Mouse (Mus musculus) heart, embryonic 13.5 days (tissue): ENCODE results near the gene Lrrn2. TPM values are rescaled to one million over a fixed set of nuclear protein-coding genes. Genes with fewer than 3 reads are reported as not detected.

Experiments
- ATAC-seq: fragments of 200-750 bp; cut with Nextera tagmentation; 2 replicates; pipeline ENCODE4 v1.8.0; 2017; ENCODE audit warnings: moderate TSS enrichment; ENCODE audit not compliant: insufficient number of reproducible peaks, low FRiP score, low TSS enrichment; ENCODE audit errors: extremely low read depth
- H3K27ac ChIP-seq: fragments of 300-500 bp; sonication (generic); replicated peaks from 2 replicates; pipeline ENCODE4 v1.5.1; 2015; ENCODE audit warnings: moderate library complexity, mild to moderate bottlenecking, inconsistent platforms
- H3K27me3 ChIP-seq: fragments of 300-500 bp; sonication (generic); replicated peaks from 2 replicates; pipeline ENCODE4 v1.6.1; 2015; ENCODE audit warnings: mild to moderate bottlenecking, inconsistent platforms
- H3K36me3 ChIP-seq: fragments of 300-500 bp; sonication (generic); 2 replicates; pipeline ENCODE4 v1.6.1; 2015; ENCODE audit warnings: mild to moderate bottlenecking, inconsistent platforms
- H3K4me1 ChIP-seq: fragments of 300-500 bp; sonication (generic); 2 replicates; pipeline ENCODE4 v1.6.1; 2015; ENCODE audit warnings: inconsistent platforms
- H3K4me2 ChIP-seq: fragments of 300-500 bp; sonication (generic); 2 replicates; pipeline ENCODE4 v1.6.1; 2015; ENCODE audit warnings: inconsistent platforms, mild to moderate bottlenecking, moderate library complexity
- H3K4me3 ChIP-seq: fragments of 300-500 bp; sonication (generic); 2 replicates; pipeline ENCODE4 v1.5.1; 2015; ENCODE audit warnings: moderate library complexity, mild to moderate bottlenecking, inconsistent platforms
- H3K9ac ChIP-seq: fragments of 300-500 bp; sonication (generic); 2 replicates; pipeline ENCODE4 v1.6.1; 2015; ENCODE audit warnings: inconsistent platforms, mild to moderate bottlenecking, moderate library complexity
- H3K9me3 ChIP-seq: fragments of 300-500 bp; sonication (generic); 2 replicates; pipeline ENCODE4 v1.6.1; 2016; ENCODE audit warnings: inconsistent platforms
- WGBS: fragments of 180-500 bp; shearing (Covaris S2); methylation state at CpG from one replicate; pipeline ENCODE4 v1.1.7; 2015; ENCODE audit warnings: mixed read lengths; 5-methylcytosine and 5-hydroxymethylcytosine counted together
- polyA plus RNA-seq: library from polyadenylated mRNA; unstranded; fragments of >200 nt; fragmentation: Nextera tagmentation; extraction: Ambion mirVana; gene quantifications from 2 replicates; pipeline ENCODE4 v1.2.1, GENCODE M21; 2015

Lrrn2 gene
- polyA plus RNA-seq, 1 experiment from 2014 or later = 8.7 TPM

DNA sequence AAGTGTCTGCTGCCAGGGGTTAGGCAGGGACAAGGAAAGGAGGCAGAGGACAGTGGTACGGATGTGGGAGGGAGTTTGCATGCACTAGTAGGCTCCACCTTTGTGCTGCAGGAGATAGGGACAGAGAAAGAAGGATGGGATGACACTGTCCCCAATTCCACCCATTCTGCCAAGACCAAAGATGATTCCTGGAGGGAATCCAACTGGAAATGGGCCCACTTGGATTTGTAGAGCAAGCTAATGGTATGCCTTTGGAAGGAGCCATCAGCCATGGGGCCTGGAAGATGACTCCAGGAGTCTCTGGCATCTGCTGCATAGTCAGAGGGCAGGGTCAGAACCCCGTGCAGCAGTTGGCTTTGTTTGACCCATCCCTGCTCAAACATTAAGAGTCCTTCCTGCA is 52.3 kb downstream of the Lrrn2 start:
- no peaks in the 10 kb centered on the region for H3K9me3 ChIP-seq
- H3K4me2 ChIP-seq = no peak overlapping the region
- no peaks in the 10 kb centered on the region for H3K27me3 ChIP-seq
- H3K4me3 ChIP-seq = no peak overlapping the region
- H3K9ac ChIP-seq = no peak overlapping the region
- H3K27ac ChIP-seq = no peak overlapping the region
- WGBS = 64% methylated on average over 2 of the region's 2 CpGs
- H3K4me1 ChIP-seq = peaks cover 22% of the 10 kb centered on the region
- ATAC-seq = no peak
- no peaks in the 10 kb centered on the region for H3K36me3 ChIP-seq

DNA sequence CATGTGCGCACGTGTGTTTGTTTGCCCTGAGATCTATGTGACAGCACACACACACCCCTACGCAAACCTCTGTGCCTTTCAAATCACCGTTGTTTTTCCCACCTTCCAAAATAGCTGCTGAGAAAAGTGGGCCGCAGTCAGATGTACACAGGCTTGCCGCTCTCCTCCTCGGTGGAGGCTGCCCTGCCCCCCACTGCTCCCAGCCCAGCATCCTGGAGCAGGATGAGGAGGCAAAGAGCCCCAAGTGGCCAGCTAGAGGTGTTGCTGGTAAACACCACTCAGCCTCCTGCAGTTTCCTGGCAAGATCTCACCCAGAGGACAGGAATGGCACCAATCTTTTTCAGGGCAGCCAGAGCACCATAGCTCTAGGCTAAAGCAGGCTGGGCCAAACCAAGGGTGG is 54.8 kb downstream of the Lrrn2 start:
- WGBS = 20% methylated on average over 7 of the region's 7 CpGs
- H3K36me3 ChIP-seq = peaks cover 7% of the 10 kb centered on the region; the same call in 1 of the 2 replicates
- peaks cover 14% of the 10 kb centered on the region; the same call in 1 of the 2 replicates for H3K4me1 ChIP-seq
- no peak overlapping the region for H3K4me2 ChIP-seq
- no peak overlapping the region for H3K27ac ChIP-seq
- no peaks in the 10 kb centered on the region for H3K9me3 ChIP-seq
- ATAC-seq = no peak
- no peak overlapping the region for H3K4me3 ChIP-seq
- H3K9ac ChIP-seq = 0 out of 2 replicates have a peak overlapping the region, but pooled peaks have one; percentile 24
- no peaks in the 10 kb centered on the region for H3K27me3 ChIP-seq

DNA sequence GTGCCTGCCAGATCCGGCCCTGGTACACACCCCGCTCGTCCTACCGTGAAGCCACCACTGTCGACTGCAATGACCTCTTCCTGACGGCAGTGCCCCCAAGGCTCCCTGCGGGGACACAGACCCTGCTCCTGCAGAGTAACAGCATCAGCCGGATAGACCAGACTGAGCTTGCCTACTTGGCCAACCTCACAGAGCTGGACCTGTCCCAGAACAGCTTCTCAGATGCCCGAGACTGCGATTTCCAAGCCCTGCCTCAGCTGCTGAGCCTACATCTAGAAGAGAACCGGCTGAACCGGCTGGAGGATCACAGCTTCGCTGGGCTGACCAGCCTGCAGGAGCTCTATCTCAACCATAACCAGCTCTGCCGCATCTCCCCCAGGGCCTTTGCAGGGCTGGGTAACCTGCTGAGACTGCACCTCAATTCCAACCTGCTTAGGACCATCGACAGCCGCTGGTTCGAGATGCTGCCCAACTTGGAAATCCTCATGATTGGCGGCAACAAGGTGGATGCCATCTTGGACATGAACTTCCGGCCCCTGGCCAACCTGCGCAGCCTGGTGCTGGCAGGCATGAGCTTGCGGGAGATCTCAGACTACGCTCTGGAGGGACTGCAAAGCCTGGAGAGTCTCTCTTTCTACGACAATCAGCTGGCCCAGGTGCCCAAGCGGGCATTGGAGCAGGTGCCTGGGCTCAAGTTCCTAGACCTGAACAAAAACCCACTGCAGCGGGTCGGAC is 57.4 kb downstream of the Lrrn2 start:
- H3K4me2 ChIP-seq = no peak overlapping the region
- H3K9me3 ChIP-seq = no peaks in the 10 kb centered on the region
- H3K27me3 ChIP-seq = no peaks in the 10 kb centered on the region
- H3K4me3 ChIP-seq = no peak overlapping the region
- H3K4me1 ChIP-seq = peaks cover 9% of the 10 kb centered on the region; the same call in 1 of the 2 replicates
- no peak overlapping the region for H3K27ac ChIP-seq
- no peak overlapping the region for H3K9ac ChIP-seq
- peaks cover 7% of the 10 kb centered on the region; the same call in 1 of the 2 replicates for H3K36me3 ChIP-seq
- 80% methylated on average over 26 of the region's 26 CpGs for WGBS
- no peak for ATAC-seq

DNA sequence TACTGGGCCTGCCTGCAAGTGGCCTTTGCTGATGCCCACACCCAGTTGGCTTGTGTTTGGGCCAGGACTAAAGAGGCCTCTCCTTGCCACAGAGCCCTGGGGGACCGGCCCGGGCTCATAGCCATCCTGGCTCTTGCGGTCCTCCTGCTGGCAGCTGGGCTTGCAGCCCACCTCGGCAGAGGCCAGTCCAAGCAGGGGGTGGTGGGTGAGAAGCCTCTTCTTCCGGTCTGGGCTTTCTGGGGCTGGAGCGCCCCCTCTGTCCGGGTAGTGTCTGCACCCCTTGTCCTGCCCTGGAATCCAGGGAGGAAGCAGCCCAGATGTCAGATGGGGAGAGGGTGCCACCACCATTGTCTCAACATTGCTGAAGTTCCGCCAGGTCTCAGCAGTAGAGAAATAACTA is 58.9 kb downstream of the Lrrn2 start:
- ATAC-seq = no peak
- no peak overlapping the region for H3K9ac ChIP-seq
- peaks cover 7% of the 10 kb centered on the region; the same call in 1 of the 2 replicates for H3K36me3 ChIP-seq
- H3K27me3 ChIP-seq = no peaks in the 10 kb centered on the region
- no peak overlapping the region for H3K4me2 ChIP-seq
- H3K27ac ChIP-seq = no peak overlapping the region
- no peak overlapping the region for H3K4me3 ChIP-seq
- no peaks in the 10 kb centered on the region for H3K9me3 ChIP-seq
- WGBS = 58% methylated on average over 8 of the region's 8 CpGs
- peaks cover 7% of the 10 kb centered on the region; the same call in 1 of the 2 replicates for H3K4me1 ChIP-seq

DNA sequence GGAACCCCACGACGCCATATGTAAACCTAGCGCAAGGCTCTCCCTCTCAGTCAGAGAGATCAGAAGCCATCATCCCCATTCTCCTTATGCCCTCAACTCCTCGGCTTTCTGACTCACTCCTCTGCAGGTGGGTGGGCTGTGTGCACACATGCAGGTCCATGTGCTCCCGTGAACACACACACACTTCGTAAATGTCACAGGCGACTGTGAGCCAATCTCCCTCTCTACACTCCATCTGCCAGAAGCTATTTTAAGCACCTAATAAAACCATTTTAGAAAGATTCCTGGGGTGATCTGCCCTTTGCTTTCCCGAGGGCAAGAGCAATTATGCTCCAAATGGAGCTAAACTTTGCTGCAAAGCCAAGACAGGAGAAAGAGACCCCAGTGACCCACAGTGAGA is 65.8 kb downstream of the Lrrn2 start:
- ATAC-seq = no peak
- Histone ChIP-seq H3K27ac (no peak overlapping the region), H3K36me3 (no peaks in the 10 kb centered on the region), H3K4me1 (no peaks in the 10 kb centered on the region), H3K27me3 (no peaks in the 10 kb centered on the region), H3K4me2 (no peak overlapping the region), H3K9ac (no peak overlapping the region), H3K4me3 (no peak overlapping the region), H3K9me3 (no peaks in the 10 kb centered on the region)
- 68% methylated on average over 8 of the region's 8 CpGs for WGBS

DNA sequence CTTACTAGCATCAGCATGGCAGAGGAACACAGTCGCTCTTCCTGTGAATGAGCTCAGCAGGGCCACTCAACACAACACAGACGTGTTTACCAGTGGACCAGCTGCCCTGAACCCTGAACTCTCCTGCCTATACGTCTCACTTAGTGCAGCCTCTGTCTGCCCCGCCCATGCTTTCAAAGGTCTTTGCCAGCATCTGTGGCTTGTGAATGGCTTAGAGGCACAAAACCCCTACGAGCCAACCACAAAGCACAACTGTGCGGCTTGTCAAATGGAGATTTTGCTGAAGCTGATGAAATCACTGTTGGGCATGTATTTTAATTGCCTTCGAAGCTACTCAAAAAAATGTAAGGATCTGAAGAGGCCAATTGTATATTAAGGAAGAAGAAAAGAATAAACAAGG is 67.7 kb downstream of the Lrrn2 start:
- 64% methylated on average over 7 of the region's 7 CpGs for WGBS
- Histone ChIP-seq H3K36me3 (no peaks in the 10 kb centered on the region), H3K27ac (no peak overlapping the region), H3K9me3 (no peaks in the 10 kb centered on the region), H3K4me3 (no peak overlapping the region), H3K4me1 (no peaks in the 10 kb centered on the region), H3K4me2 (no peak overlapping the region), H3K9ac (no peak overlapping the region), H3K27me3 (no peaks in the 10 kb centered on the region; the same call in 1 of the 2 replicates)
- ATAC-seq = no peak

DNA sequence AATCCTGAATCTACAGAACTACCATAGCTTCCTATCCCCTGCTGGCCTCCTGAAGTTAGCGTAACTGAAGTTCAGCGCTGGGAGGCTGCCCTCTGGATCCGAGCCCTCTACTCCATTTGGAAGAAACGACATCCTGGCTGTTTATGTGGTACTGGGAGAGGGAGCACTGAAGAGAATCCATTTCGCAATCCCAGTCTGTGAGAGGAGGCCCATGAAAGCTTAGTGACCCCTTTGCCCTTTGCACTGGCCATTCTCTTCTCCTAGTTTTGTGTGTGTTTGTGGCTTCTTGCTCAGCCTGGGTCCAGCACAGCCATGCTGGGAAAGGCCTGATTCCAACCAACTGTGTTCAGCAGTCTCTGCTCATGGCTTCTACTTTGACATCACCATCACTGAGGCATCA is 76.7 kb downstream of the Lrrn2 start:
- no peak overlapping the region for H3K4me3 ChIP-seq
- H3K4me1 ChIP-seq = no peaks in the 10 kb centered on the region
- ATAC-seq = no peak
- H3K9ac ChIP-seq = no peak overlapping the region
- H3K27ac ChIP-seq = no peak overlapping the region
- H3K36me3 ChIP-seq = no peaks in the 10 kb centered on the region
- no peaks in the 10 kb centered on the region; the same call in 1 of the 2 replicates for H3K27me3 ChIP-seq
- no peaks in the 10 kb centered on the region for H3K9me3 ChIP-seq
- 87% methylated on average over 5 of the region's 5 CpGs for WGBS
- no peak overlapping the region for H3K4me2 ChIP-seq

DNA sequence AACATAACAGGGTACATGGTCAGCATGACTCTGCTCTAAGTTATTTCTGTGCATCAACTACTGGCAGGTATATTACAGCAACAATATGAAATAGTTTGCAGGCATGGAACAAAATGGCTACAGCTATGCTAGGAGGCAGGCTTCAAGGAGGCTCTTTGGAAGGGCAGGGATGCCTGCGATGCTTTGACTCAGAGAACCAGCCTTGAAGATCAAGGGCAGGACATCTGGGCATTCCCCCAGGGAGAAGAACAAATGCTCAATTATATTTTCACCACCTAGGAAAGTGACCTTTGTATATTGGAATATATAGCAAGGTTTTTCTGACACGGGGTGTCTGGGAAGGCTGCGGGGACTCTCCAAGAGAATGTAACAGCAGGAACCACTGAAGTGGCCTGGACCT is 81.7 kb downstream of the Lrrn2 start:
- no peak for ATAC-seq
- Histone ChIP-seq H3K4me1 (peaks cover 8% of the 10 kb centered on the region), H3K4me3 (no peak overlapping the region), H3K36me3 (no peaks in the 10 kb centered on the region), H3K9me3 (no peaks in the 10 kb centered on the region), H3K9ac (no peak overlapping the region), H3K27me3 (no peaks in the 10 kb centered on the region), H3K27ac (no peak overlapping the region), H3K4me2 (no peak overlapping the region)
- WGBS = 80% methylated on average over 3 of the region's 3 CpGs

DNA sequence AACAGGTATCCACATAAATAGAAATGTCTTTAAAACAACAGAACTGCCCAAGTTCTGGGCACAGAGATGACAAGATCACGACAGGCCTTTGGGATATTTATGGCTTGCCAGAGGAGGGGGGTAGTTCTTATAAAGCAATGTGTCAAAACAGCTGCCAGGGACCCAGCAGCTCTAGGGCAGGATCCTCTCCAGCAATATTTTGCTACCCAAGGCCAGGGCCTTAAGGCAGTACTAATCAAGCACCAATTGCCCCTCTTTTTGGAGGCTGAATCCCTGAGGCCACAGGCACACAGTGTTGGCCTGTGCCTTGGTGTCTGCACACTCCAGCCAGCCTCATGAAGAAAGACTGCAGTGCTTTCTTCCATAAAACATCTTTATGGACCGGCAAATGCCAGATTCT is 84.0 kb downstream of the Lrrn2 start:
- Histone ChIP-seq H3K4me1 (peaks cover 8% of the 10 kb centered on the region), H3K27ac (no peak overlapping the region), H3K4me2 (no peak overlapping the region), H3K36me3 (no peaks in the 10 kb centered on the region), H3K9ac (no peak overlapping the region), H3K4me3 (no peak overlapping the region), H3K27me3 (no peaks in the 10 kb centered on the region), H3K9me3 (peaks cover 4% of the 10 kb centered on the region; the same call in 1 of the 2 replicates)
- ATAC-seq = no peak
- WGBS = 63% methylated on average over 2 of the region's 2 CpGs

DNA sequence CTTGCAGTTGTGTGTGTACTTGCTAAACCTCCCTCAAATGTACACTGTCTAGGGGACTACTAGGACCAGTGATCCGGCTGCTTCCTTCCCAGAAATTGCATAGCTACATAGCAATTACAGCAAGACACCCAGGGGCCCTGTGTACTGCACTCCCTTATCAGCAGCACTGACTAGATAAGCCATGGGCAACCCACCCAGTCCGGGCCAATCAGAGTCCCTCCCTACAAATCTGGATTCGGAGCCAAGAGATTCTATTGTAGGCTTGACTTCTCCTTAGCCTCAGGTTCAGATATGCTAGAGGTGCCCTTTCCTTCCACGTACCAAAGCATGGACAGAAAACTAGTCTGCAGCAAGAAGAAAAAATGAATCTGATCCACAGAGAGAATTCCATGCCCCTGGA is 84.6 kb downstream of the Lrrn2 start:
- Histone ChIP-seq H3K4me3 (no peak overlapping the region), H3K36me3 (no peaks in the 10 kb centered on the region), H3K4me2 (no peak overlapping the region), H3K4me1 (peaks cover 8% of the 10 kb centered on the region), H3K27me3 (no peaks in the 10 kb centered on the region), H3K9me3 (peaks cover 4% of the 10 kb centered on the region; the same call in 1 of the 2 replicates), H3K9ac (no peak overlapping the region), H3K27ac (no peak overlapping the region)
- 28% methylated on average over 4 of the region's 4 CpGs for WGBS
- no peak for ATAC-seq

DNA sequence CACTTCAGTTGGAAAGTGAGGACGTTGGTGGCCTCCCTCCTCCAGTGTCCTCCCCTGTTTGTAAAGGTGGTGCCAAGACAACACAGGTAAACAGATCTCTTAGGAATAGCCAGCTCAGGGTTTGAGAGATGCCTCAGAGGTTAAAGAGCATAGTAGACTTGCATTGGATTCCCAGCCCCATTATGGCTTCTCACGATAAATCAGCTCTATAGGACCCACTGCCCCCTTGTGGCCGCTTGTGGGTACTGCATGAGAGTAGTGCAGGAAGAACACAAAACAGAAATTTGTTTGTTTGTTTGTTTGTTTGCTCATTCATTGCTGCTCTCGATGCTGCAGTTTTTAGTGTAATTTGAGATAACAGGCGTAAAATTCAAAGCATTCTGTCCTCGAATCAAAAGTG is 88.6 kb downstream of the Lrrn2 start:
- H3K4me1 ChIP-seq = peaks cover 8% of the 10 kb centered on the region
- no peak overlapping the region for H3K4me2 ChIP-seq
- H3K27ac ChIP-seq = no peak overlapping the region
- H3K27me3 ChIP-seq = no peaks in the 10 kb centered on the region
- H3K9ac ChIP-seq = no peak overlapping the region
- H3K36me3 ChIP-seq = no peaks in the 10 kb centered on the region
- WGBS = 24% methylated on average over 6 of the region's 6 CpGs
- peaks cover 17% of the 10 kb centered on the region; the same call in 1 of the 2 replicates for H3K9me3 ChIP-seq
- H3K4me3 ChIP-seq = no peak overlapping the region
- ATAC-seq = no peak

DNA sequence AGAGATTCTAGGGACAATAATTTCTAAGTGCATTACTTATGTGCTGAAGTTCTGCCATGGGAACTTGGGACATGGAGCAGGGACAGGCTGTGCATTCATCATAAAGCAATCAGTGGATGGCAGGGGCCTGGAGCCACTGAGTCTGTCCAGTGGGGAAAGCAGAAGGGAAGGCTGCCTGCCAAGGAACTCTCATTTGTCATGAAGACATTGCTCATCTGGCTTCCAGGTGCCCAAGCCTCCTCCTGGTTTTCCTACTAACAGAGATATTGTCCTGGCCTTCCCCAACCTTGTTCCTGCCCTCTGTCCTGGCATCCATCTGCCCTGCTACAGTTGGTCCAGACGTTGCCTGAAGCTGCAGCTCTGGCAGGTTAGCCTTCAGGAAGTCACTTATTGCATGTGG is 97.3 kb downstream of the Lrrn2 start:
- 83% methylated on average over 1 of the region's 1 CpGs for WGBS
- no peak overlapping the region for H3K4me3 ChIP-seq
- H3K36me3 ChIP-seq = peaks cover 22% of the 10 kb centered on the region
- H3K4me2 ChIP-seq = no peak overlapping the region
- H3K27ac ChIP-seq = no peak overlapping the region
- H3K9me3 ChIP-seq = no peaks in the 10 kb centered on the region
- H3K9ac ChIP-seq = no peak overlapping the region
- H3K4me1 ChIP-seq = no peaks in the 10 kb centered on the region
- no peak for ATAC-seq
- no peaks in the 10 kb centered on the region for H3K27me3 ChIP-seq
